Mouse (Mus musculus): ENCODE measurements around the gene Prdm5.
A peak's percentile ranks its signal among the peaks of the same experiment; 100 is the strongest.

Gene Prdm5

DNA sequence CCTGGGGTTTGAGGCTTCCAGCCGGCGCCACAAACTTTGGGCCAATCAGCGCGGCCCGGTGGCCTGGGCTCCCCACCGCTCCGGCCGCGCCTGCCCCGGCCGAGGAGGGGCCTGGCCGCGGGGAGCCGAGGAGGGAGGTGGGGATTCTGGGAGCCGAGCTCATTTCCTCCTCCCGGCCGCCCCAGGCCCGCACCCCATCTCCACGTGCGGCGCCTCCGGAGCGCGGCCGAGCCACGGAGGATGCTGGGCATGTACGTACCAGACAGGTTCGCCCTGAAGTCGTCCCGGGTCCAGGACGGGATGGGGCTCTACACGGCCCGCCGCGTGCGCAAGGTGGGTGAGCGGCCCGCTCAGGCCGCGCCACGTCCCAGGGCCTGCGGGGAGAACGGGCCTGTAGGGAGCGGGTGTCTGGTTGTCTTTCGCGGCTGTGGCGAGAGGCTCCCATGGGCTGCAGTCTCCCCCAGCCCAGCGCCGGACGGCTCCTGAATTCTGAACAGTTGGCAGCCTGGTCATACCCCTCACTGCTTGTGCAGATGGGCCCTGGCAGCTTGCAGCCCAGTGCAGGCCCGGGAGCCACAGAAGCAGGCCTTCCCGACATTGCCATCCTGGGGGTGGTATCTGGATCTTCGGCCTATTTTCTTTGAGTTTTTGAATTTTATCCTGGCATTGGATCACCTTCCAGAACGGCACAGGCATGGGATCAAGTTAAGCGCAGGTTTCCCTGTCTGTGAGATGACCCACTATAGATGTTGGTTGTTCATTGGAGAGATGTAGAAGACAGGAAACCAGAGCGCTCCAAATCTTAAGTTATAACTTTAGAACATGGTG lies at the start of gene Prdm5:
TSS of gene Prdm5 (plus strand) at position 128 of the 828 bp plus-strand sequence.
- peak; percentile 14 for DNase-seq (ENCODE audit: low read depth, low spot score)

DNA sequence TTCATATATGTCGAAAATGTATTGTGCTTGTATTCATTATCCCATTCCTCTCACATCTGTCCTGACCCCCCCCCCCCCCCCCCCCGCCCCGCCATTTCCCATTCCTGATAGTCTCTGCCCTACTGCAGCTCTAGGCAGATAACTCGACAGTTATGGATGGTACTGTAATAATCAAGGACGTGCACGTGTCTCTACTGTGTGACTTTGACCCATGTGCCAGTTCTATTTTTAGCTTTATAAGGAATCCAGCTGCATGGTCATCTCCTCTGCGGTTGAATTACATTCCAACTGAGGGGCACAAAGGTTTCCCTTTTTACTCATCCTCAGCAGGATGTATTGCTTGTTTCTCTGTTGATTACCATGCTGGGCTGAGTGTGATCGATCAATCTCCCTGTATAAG lies 39.3 kb upstream of the Prdm5 start:
- no peak for DNase-seq (ENCODE audit: low read depth, low spot score)

DNA sequence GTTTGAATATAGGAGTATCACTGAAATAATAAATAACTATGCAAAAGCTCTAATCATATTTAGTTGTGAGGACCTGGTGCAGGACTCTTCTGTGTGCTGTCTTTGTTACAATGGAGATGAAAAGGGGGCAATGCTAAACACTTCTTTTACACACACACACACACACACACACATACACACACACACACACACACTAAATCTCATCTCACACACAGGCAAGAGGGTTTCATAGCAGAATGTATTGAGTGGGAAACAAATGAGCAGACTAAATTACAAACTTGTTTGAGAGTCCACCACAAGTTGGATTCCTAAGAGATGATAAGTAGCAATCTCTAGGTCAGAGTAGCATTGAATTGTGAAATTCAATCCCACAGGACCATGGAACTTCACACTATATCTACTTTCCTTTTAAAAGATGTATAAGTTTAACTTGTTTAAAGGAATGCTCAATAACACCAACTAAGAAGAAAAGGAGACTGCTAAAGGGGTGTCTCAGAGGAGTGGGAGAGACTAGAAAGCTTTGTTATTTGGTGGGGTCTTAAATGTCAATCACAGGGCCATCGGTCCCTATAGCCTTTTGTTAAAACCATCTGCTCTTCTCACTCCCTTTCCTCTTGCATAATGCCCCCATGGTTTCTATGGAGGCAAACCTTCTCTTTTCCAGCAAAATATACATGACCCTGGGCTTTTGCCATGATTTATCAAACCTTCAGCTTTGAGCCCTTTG lies 35.5 kb upstream of the Prdm5 start:
- no peak for DNase-seq (ENCODE audit: low read depth, low spot score)

DNA sequence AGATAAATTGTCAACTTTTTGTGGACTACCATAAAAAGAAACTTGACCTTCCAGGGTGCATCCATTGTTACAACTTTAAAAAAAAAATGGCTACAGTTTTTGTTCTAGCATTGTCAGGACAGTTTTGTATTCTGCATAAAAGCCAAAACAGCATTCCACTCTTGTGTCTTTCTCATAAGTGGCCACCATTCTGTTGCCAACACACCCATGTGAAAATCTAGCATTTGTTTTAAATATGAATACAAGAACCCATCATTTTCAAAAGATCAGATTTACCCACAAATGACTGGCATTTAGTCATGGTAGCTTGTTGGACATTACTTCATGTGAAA lies 35.0 kb upstream of the Prdm5 start:
- DNase-seq (ENCODE audit: low read depth, low spot score), result no peak

DNA sequence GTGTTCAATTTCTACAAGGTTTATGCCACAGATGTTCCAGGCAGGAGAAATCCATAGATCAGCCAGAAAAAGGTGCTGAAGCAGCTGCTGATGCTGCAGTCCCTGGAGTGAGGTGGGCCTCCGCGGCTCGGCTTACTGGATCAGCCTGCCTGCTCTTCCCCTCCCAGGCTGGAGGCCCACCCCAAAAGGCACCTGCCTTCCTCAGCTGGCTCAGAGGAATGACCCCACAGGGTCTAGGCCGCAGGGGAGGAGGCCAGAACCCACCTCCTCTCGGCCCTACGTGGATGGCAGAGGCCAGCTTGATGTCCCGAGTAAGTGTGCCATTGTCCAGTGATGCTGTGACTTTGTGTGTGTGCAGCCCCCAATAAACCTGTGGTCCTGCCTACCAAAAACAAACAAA lies 20.6 kb upstream of the Prdm5 start:
- no peak for DNase-seq (ENCODE audit: low read depth, low spot score)

DNA sequence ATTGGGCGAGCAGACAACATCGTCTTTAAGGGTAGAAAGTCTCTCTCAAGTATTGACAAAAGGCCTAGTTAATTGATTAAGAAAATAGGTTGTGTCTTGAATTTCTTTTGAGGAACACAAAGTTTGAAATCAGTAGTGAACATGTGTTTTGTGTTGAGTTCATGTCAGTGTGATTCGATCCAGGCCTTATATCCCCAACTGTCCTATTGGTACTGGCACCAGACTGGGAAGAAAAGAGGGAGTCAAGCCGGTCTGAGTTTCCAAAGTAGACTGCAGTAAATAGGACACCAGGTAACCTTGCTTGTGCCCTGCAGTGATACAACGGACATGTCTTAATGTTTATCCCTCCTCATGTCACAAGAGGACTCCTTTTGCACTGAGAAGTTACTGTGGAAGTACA lies 19.6 kb upstream of the Prdm5 start:
- DNase-seq (ENCODE audit: low read depth, low spot score), result no peak

DNA sequence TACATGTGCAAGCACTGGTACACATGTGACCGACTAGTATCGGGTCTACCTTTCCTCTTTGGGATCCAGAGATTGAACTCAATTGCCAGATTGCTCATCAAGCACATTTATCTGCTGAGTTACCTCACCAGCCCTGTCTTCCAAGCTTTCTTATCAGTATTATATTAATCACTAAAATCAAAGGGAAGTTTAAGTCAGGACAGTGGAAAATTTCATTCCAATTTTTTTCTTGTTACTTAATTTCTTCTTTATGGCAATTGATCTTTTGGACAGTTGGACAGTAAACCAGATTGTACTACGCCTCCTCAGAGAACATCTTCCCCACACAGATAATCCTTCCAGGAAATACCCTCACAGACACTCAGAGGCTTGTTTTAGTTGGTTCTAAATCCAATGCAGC lies 18.7 kb upstream of the Prdm5 start:
- no peak for DNase-seq (ENCODE audit: low read depth, low spot score)

DNA sequence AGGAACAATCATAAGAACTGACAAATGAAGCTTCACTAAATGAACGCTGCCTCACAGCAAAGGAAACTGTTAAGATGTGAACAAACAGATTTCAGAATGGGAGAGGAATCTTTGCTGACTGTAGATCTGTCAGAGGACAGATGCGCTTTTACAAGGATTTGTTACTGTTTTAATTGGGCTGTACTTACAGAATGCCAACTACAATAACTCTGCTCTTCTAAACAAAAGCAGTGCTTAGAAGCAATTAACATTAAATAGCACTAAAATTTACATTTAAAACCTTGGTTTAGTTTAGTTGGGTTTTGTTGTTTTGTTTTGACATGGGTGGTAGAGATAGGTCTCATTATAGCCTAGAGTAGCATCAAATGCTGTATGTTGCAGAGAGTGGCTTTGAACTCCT lies 14.3 kb upstream of the Prdm5 start:
- no peak for DNase-seq (ENCODE audit: low read depth, low spot score)

DNA sequence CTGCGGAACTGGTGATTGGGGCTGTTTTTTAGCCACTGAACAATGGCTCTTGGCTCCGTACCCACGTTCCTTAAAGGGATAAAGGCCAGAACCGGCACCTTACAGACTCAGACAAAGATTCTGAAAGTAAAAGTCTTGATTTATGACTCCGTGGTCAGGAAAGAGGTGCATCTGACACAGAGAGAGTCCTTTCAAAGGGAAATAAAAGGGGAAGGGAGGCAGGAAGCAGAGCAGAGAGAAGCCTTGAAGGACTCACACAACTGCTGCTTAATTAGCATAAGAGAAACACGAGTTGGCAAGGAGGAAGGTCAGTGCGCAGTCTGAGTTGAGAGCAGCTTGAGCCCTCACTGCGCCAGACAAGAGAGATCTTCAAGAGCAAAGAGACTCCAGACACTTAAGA lies 13.7 kb upstream of the Prdm5 start:
- DNase-seq (ENCODE audit: low read depth, low spot score), result no peak

DNA sequence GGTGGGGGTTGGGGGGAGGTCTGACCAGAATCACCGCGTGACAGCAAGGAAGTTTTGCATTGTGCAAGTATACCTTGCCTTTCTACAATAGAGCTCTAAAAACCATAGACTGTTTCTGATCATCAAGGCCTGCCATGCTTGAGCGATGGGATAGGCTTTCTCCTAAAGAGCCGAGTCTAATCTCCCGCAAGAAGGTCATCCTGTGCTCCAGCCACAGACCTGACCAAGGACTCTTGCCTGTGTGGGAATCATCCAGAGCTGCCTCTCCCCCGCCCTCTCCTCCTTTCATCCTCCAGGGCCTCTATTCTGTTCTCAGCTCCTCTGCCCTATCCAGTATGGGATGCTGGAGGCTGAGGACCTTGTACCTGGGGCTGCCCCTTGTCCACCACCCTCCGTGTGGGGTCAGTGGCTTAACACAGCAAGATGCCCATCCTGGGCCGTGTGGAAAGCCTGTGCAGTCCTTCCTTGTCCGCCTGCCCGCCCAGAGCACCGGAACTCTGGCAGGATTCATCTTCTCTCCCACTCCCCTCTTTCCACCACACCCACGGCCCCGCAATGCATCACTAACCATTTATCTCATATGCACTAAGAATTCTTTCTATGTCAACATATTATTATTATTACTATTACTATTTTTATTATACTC lies 12.9 kb upstream of the Prdm5 start:
- DNase-seq (ENCODE audit: low read depth, low spot score), result no peak

DNA sequence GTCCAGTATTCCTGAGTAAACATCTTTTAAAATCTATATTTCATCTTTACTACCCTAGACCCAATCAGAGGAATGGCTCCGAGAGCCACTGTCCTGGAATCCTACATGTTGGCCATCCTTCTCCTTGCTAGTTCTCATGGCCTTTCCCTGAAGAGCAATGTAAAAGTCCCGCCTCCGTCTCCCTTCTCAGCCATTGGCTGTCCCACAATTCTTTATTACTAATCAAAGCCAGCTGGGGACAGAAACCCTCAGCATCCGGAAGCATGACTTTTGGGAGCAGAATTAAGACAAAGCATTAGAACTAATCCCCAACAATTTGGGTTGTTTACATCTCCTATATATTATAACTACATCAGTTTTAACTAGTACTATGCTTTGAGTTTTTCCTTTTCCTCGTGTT lies 10.9 kb upstream of the Prdm5 start:
- no peak for DNase-seq (ENCODE audit: low read depth, low spot score)

DNA sequence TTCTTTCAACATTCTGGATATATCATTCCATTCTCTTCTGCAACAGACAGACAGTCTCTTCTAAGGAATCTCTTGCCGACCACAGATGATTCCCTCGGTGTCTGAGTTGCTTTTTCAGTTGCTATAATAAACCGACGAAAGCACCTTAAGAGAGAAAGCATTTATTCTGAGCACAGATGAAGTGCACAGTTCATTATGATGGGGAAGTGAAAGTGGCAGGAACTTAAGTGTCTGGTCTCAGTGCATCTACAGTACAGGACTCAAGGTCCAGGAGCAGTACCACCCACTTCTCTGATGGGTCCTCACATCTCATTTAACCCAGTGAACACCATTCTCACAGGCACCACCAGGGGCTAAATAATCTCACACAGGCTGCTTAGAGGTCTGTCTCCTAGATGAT lies 5.2 kb upstream of the Prdm5 start:
- no peak for DNase-seq (ENCODE audit: low read depth, low spot score)

DNA sequence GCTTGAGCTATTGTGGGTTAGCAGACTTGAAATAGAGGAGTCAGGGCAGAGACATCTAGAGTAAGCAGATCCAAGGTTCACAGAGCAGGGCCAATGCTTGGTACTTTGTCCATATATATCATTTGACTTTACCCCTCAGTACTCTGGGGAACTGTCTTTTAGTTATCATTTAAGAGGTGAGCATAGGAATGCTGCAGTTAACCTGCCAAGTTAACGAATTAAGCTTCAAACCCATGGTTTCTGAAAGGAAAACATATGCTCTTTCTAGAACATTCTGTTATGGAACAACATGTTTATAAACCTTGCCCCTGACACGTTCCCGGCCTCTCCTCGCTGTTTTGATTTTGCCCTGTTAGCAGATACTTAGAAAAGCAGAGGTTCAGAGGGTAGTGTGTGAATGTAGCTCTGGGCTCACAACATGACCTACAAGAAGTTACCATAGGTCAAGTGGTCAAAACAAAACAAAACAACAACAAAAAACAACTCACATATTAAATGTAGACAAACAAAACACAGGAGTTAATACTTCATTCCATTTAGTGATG lies 973 bp downstream of the Prdm5 start:
- DNase-seq (ENCODE audit: low read depth, low spot score), result no peak

DNA sequence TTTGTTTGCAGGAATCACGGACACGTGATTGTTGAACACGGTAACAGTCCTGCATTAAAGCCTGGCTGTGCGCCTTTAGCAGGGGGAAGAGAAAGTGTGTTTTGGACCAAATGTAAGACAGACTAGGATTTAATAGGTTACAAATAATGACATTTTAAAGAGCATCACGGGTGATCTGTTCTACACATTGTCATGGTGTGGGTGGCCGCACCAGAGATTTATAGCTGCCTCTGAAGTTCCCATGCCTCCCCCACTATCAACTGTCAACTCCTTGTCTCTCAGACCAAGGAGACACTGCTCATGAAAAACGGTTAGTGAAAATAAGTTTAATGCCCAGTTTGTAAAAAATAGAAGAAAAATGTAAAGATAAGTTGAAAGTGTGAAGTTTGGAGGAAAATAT lies 2.7 kb downstream of the Prdm5 start:
- no peak for DNase-seq (ENCODE audit: low read depth, low spot score)

DNA sequence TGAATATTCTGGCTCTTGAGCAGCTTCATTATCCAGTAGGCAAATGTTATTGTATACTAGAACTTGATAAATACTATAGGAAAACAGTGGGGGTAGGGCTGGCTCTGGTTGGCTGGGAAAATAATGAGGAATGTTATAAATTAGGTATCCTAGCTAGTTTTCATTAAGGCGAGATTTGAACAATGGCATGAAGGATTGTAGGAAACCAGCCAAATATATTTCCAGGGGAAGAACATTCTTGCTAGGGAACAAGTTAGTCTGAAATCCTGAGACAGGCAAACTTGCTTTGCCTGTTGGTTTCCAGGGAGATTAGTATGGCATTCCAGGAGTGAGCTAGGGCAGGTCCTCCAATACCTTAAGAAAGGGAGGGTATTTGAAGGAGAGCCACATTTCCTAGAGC lies 4.9 kb downstream of the Prdm5 start:
- no peak for DNase-seq (ENCODE audit: low read depth, low spot score)

DNA sequence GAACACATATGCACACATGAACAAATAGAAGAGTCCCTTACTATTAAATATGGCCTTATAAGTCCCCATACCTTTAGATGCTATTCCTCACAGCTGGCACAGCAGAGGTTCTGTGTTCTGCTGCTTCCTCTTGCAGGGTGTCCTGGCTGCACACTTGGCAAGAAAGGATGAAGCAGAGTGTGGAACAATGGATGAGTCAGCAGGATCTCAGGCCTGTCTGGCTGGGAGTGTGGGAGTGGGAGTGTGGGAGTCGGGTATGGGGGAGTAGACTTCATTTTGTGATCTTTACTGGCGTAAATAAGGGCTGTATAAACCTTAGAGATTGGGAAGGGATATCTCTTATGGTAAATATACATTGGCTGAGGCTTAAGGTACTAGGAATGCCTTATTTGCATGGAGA lies 14.1 kb downstream of the Prdm5 start:
- DNase-seq (ENCODE audit: low read depth, low spot score), result no peak

DNA sequence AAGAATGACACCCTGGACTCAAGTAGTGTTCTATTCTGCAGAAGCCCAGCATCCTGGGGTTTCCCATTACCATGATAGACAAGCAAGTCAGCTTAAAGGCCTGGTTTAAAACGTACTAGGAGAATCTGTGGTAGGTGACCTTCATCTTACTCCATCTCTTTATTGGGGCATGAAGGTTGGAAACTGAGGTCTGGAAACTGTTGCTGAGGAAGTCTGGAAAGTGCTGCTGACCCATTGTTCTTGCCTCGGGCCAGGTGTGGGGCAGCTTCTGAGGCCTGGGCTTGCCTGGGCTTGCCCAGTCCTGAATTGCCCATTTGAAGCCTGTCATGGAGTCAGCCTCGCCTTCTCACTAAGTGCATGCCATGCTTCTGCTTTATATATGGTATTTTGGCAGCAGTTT lies 17.8 kb downstream of the Prdm5 start:
- DNase-seq (ENCODE audit: low read depth, low spot score), result no peak

DNA sequence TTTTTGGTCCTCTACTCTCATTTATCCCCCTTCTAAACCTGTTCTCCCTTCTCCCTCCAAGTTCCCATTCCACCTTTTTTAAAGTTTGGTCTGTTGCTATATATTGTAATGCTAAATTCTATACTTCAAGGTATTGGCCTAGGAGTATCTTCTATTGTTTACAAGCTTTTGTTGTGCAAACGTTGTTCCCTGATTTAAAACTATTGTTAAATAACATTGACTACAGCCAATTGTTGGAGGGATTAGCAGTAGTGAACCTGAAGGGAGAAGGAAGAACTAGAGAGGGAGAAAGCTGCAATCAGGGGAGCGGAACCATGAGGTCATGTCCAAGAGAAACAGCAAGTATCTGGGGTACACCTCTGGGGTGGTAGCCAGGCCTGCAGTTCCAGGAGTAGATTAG lies 18.5 kb downstream of the Prdm5 start:
- DNase-seq (ENCODE audit: low read depth, low spot score), result no peak

DNA sequence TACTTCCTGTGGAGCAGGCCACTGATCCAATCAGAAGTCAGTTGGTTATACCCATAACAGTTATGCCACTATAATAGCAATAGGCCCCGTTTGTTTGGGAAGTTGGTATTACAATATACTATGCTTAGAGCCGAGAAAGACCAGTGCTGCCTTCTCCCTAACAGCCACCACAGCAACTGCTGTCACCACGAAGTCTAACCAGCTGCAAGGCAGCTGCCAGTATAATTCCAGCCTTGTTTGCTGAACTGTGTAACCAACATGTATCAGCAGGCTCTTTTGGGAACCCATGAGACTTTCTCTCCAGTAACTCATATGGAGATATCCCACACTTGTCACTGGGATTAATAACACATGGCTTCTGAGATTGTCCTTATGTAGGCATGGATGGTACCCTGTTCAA lies 19.6 kb downstream of the Prdm5 start:
- no peak for DNase-seq (ENCODE audit: low read depth, low spot score)

DNA sequence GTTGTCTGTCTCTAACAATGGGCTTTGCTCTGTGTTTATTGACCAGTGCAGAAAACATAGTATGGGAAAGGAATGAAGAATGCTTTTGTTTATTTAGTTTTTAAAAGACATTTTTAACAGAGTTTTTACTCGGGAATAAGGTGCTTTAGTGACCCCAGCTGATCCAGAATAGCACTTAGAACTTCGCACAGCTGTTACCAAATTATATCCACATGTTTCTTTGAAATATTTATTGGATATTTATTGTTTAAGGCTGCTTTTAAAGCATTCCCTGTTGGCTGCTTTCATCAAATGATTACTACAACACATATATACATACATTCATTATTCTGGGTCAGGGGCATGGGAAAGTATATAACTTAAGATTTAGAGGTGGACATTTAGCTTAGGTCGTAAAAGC lies 32.9 kb downstream of the Prdm5 start:
- no peak for DNase-seq (ENCODE audit: low read depth, low spot score)

DNA sequence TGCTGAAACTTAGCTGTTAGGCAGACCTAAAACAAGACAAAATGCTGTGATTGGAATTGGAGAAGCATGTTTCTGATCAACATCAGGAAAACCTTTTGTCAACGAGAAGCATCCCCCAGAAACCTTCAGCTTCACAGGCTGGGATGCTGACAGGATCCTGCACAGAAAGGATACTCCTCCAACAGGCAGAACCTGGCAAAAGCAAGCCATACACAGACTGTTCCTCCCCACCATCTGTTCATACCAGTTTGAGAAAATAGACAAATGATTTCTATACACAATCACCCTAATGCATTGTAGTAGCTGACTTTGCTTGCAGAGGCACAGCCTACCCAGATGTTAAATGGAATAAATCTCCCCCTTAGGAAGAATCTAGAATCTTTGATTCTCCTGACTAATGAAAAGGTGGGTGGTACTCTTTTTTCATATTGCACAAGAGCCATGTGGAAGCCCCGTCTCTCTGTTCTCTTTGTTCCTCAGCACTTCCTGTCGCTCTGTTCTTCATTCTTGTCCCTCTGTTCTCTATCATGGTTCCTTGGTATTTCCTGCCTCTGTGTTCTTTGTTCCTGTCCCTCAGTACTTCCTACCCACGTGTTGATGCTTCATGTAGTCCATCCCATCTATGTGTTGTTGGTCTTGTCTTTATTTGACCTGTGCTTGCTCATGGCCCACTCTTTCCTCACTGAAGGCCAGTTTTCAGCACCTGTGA lies 39.4 kb downstream of the Prdm5 start:
- no peak for DNase-seq (ENCODE audit: low read depth, low spot score)

DNA sequence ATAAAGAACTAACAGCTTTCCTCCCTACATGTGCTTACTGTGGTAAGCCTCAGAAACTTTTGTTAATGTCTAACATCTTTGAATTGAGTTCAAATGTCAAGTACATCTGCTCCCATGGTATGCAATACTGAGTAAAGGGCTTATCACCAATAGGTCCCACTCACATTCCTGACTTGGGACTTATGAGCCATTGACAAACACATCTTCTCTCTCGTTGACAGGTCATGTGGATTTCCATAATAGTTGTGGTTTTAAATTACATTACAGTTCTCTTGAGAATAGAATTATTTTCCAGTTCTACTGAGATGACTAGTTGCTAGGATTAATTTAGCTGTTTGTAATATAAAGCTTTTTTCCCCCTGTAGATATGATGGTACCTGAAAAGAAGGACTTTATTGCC lies 49.9 kb downstream of the Prdm5 start:
- no peak for DNase-seq (ENCODE audit: low read depth, low spot score)

Measured in retina, postnatal 7 days (tissue).